Mouse (Mus musculus): Measurements from ENCODE around the gene Sox30.

DNA sequence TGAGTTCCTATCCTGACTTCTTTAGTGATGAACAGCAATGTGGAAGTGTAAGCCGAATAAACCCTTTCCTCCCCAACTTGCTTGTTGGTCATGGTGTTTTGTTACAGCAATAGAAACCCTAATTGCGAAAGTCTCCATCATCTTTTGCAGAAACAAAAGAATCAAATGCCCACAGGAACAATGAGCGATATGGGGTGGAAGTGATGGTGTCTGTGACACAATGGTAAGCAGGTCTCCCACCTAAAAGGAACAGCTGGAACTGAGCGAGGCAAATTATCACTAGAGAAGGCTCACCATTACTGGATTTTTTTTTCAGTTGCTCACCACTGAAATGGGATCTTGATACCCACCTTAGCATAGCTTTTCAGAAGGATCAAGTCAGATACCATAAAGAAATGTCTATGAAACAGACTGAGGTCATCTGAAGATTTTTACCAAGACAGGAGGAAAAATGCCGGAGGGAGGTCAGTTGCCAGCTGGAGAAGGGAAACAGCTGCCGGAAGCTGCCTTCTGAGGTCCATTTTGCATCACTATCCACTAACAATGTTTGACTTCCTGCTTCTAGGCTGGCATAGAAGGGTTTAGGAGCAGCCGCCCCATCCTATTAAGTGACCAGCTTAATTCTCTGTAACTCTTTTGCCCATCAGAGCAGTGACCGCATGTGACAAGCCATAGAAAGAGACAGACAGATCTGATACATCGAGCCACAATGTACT, 60.9 kb downstream of the Sox30 start:
- no peak for TF ChIP-seq POLR2A (IDR thresholded peaks at IDR 0.05; ENCODE audit: insufficient read length, low read depth)
- no peak for TF ChIP-seq POLR2AphosphoS2 (IDR thresholded peaks at IDR 0.05; ENCODE audit: insufficient read length, low read depth)
- TF ChIP-seq USF1 (IDR thresholded peaks at IDR 0.05; ENCODE audit: low read depth), result no peak
- TF ChIP-seq TCF12 (IDR thresholded peaks at IDR 0.05; ENCODE audit: insufficient read depth, poor library complexity, severe bottlenecking), result no peak
- TF ChIP-seq E2F4 (IDR thresholded peaks at IDR 0.05; ENCODE audit: insufficient read depth), result no peak
- TF ChIP-seq CEBPB (IDR thresholded peaks at IDR 0.05; ENCODE audit: insufficient read depth, poor library complexity, severe bottlenecking), result no peak
- TF ChIP-seq SRF (IDR thresholded peaks at IDR 0.05; ENCODE audit: control insufficient read depth, insufficient read length, low read depth), result no peak
- no peak for TF ChIP-seq MYOD1 (IDR thresholded peaks at IDR 0.05; ENCODE audit: control insufficient read depth in 1 of 3, insufficient read length in 2 of 3, low read depth in 2 of 3)
- no peak for TF ChIP-seq MAX (IDR thresholded peaks at IDR 0.05; ENCODE audit: low read depth)
- no peak for TF ChIP-seq MYOG (IDR thresholded peaks at IDR 0.05; ENCODE audit: control insufficient read depth in 1 of 3, insufficient read depth in 1 of 3, insufficient read length in 2 of 3, low read depth in 2 of 3)

Measured in myocyte (in vitro differentiated cells).